Mouse (Mus musculus) spleen, adult 2 months (tissue): ENCODE measurements around the gene Zfp628. TPM values are rescaled to one million over a fixed set of nuclear protein-coding genes. Genes with fewer than 3 reads are reported as not detected.

Experiments used
- DNase-seq, 2 experiments: peaks; one replicate each; pipeline versions ENCODE4 v3.0.0 to v3.0.0-alpha.2; 2012 to 2021; ENCODE audit warnings: low spot score in 2 of 2, low read depth in 1 of 2
- H3K27ac ChIP-seq: fragments of 200-500 bp; 2 replicates; pipeline ENCODE4 v1.5.1; 2012; ENCODE audit warnings: low read length, inconsistent platforms; ENCODE audit not compliant: insufficient read depth
- H3K27me3 ChIP-seq: fragments of 200-500 bp; 2 replicates; pipeline ENCODE4 v1.6.1; 2012; ENCODE audit warnings: mild to moderate bottlenecking, moderate library complexity, low read length, inconsistent platforms; ENCODE audit not compliant: control insufficient read depth, insufficient read depth
- H3K36me3 ChIP-seq: fragments of 200-500 bp; 2 replicates; pipeline ENCODE4 v1.6.1; 2012; ENCODE audit warnings: mild to moderate bottlenecking, low read length, inconsistent platforms; ENCODE audit not compliant: control insufficient read depth, insufficient read depth
- H3K4me1 ChIP-seq: fragments of 200-500 bp; 2 replicates; pipeline ENCODE4 v1.6.1; 2011; ENCODE audit warnings: inconsistent platforms; ENCODE audit not compliant: control insufficient read depth, insufficient read depth, insufficient read length
- H3K4me3 ChIP-seq: fragments of 200-500 bp; 2 replicates; pipeline ENCODE4 v1.5.1; 2011; ENCODE audit warnings: mild to moderate bottlenecking, inconsistent platforms; ENCODE audit not compliant: insufficient read depth, insufficient read length; ENCODE audit errors: extremely low read depth
- CTCF ChIP-seq: fragments of 200-500 bp; IDR thresholded peaks from 2 replicates; pipeline ENCODE4 v1.5.1; 2011; ENCODE audit warnings: mild to moderate bottlenecking, inconsistent platforms; ENCODE audit not compliant: insufficient read depth, insufficient read length, insufficient replicate concordance; ENCODE audit errors: extremely low read depth
- POLR2A ChIP-seq: fragments of 200-500 bp; IDR thresholded peaks from 2 replicates; pipeline ENCODE4 v1.6.1; 2011; ENCODE audit warnings: low read depth, low read length, inconsistent platforms
- WGBS: fragments of 180-500 bp; shearing (Covaris S2); methylation state at CpG from one replicate; pipeline ENCODE4 v1.1.7; 2018; 5-methylcytosine and 5-hydroxymethylcytosine counted together
- polyA plus RNA-seq: library from polyadenylated mRNA; depleted of rRNA; stranded (reverse); fragments of >200 nt; gene quantifications from 2 replicates; pipeline ENCODE4 v1.2.3, GENCODE M21; 2012; rRNA removed

Zfp628 gene
- polyA plus RNA-seq, 1 experiment, result 19.2 TPM

- H3K36me3 ChIP-seq, result no peaks in the 10 kb centered on the region
- whole genome bisulfite sequencing, result 85% methylated on average over 19 of the region's 19 CpGs
Observed at GRCm38 (mm10) chr7:4950561-4951342, 35.7 kb downstream of the Zfp628 start.

GRCm38 (mm10) chr7:4953815-4954445, 38.9 kb downstream of the Zfp628 start:
- H3K4me3 ChIP-seq, result no peak overlapping the region
- DNase-seq, result no peak
- H3K36me3 ChIP-seq, result no peaks in the 10 kb centered on the region
- WGBS, result 71% methylated on average over 10 of the region's 10 CpGs
- TF ChIP-seq POLR2A, result no peak
- no peak for TF ChIP-seq CTCF
- no peaks in the 10 kb centered on the region for H3K27me3 ChIP-seq
- peaks cover 2% of the 10 kb centered on the region; the same call in 1 of the 2 replicates for H3K4me1 ChIP-seq
- no peak overlapping the region for H3K27ac ChIP-seq

More at GRCm38 (mm10) chr7:4950561-4951342, 35.7 kb downstream of the Zfp628 start:
- H3K27ac ChIP-seq, result no peak overlapping the region
- TF ChIP-seq POLR2A, result no peak
- no peak for TF ChIP-seq CTCF
- no peak overlapping the region for H3K4me3 ChIP-seq
- DNase-seq, result no peak
- no peaks in the 10 kb centered on the region for H3K27me3 ChIP-seq
- H3K4me1 ChIP-seq, result peaks cover 2% of the 10 kb centered on the region; the same call in 1 of the 2 replicates

GRCm38 (mm10) chr7:4957361-4957760, 42.3 kb downstream of the Zfp628 start:
- no peak for DNase-seq
- H3K27ac ChIP-seq, result no peak overlapping the region
- H3K4me1 ChIP-seq, result no peaks in the 10 kb centered on the region
- H3K27me3 ChIP-seq, result no peaks in the 10 kb centered on the region
- H3K4me3 ChIP-seq, result no peak overlapping the region
- no peaks in the 10 kb centered on the region for H3K36me3 ChIP-seq
- TF ChIP-seq CTCF (no peak), POLR2A (no peak)
- WGBS, result 80% methylated on average over 10 of the region's 10 CpGs

- no peaks in the 10 kb centered on the region for H3K27me3 ChIP-seq
- no peaks in the 10 kb centered on the region; the same call in 1 of the 2 replicates for H3K4me1 ChIP-seq
- 68% methylated on average over 5 of the region's 5 CpGs for WGBS
- TF ChIP-seq POLR2A, result no peak
- no peak for TF ChIP-seq CTCF
- H3K27ac ChIP-seq, result no peak overlapping the region
- no peak for DNase-seq
- H3K36me3 ChIP-seq, result no peaks in the 10 kb centered on the region
- H3K4me3 ChIP-seq, result no peak overlapping the region
Observed at GRCm38 (mm10) chr7:4963527-4963926, 48.5 kb downstream of the Zfp628 start.

- Histone ChIP-seq H3K27ac (no peak within 1 kb of the TSS), H3K4me3 (no peak within 1 kb of the TSS), H3K4me1 (no peaks in the 10 kb centered on the region; the same call in 1 of the 2 replicates), H3K27me3 (no peaks in the 10 kb centered on the region), H3K36me3 (no peaks in the 10 kb centered on the region)
- peak; percentile 41 to 71 for DNase-seq
- TF ChIP-seq POLR2A (no peak), CTCF (peak; percentile 73)
- WGBS, result 5% methylated on average over 10 of the region's 10 CpGs
Observed at GRCm38 (mm10) chr7:4964272-4964671, 49.3 kb downstream of the Zfp628 start, which contains the start of gene Sbk2. TSS of gene Sbk2 (minus strand) at chr7:4964406.

- H3K4me1 ChIP-seq, result no peaks in the 10 kb centered on the region; the same call in 1 of the 2 replicates
- H3K27me3 ChIP-seq, result no peaks in the 10 kb centered on the region
- H3K36me3 ChIP-seq, result no peaks in the 10 kb centered on the region
- no peak for DNase-seq
- TF ChIP-seq CTCF (no peak), POLR2A (no peak)
- H3K27ac ChIP-seq, result no peak overlapping the region
- 73% methylated on average over 5 of the region's 5 CpGs for WGBS
- H3K4me3 ChIP-seq, result no peak overlapping the region
Observed at GRCm38 (mm10) chr7:4964988-4965387, 50.0 kb downstream of the Zfp628 start.

- DNase-seq, result no peak
- TF ChIP-seq CTCF (no peak), POLR2A (no peak)
- no peak within 1 kb of the TSS for H3K27ac ChIP-seq
- WGBS, result 44% methylated on average over 6 of the region's 6 CpGs
- H3K4me1 ChIP-seq, result no peaks in the 10 kb centered on the region
- H3K36me3 ChIP-seq, result no peaks in the 10 kb centered on the region
- no peak within 1 kb of the TSS for H3K4me3 ChIP-seq
- no peaks in the 10 kb centered on the region for H3K27me3 ChIP-seq
Observed at GRCm38 (mm10) chr7:4971068-4971467, 56.1 kb downstream of the Zfp628 start, which contains the start of gene Sbk3. TSS of gene Sbk3 (minus strand) at chr7:4971168.

Other genes starting within 250 kb of the Zfp628 start
- 32.2 and 37.3 TPM in 2 replicates for gene Hspbp1, start 230.1 kb upstream of the Zfp628 start, polyA plus RNA-seq
- gene Brsk1, start 224.6 kb upstream of the Zfp628 start, polyA plus RNA-seq, result 0.84 and 1.3 TPM in 2 replicates
- 3.8 and 3.9 TPM in 2 replicates for gene Tmem150b, start 190.0 kb upstream of the Zfp628 start, polyA plus RNA-seq
- 105 and 138 TPM in 2 replicates for gene Kmt5c, start 175.1 kb upstream of the Zfp628 start, polyA plus RNA-seq
- gene Cox6b2, start 162.1 kb upstream of the Zfp628 start, polyA plus RNA-seq, result 14.5 and 44.8 TPM in 2 replicates
- gene Fam71e2, start 143.9 kb upstream of the Zfp628 start, polyA plus RNA-seq, result not detected in 2 replicates
- 0.09 and 0.23 TPM in 2 replicates for gene Il11, start 132.4 kb upstream of the Zfp628 start, polyA plus RNA-seq
- not detected in 2 replicates for gene Tmem190, start 132.3 kb upstream of the Zfp628 start, polyA plus RNA-seq
- 17.5 and 34.9 TPM in 2 replicates for gene Tmem238, start 125.6 kb upstream of the Zfp628 start, polyA plus RNA-seq
- 316 and 418 TPM in 2 replicates for gene Rpl28, start 122.3 kb upstream of the Zfp628 start, polyA plus RNA-seq
- 167 and 175 TPM in 2 replicates for gene Ube2s, start 102.6 kb upstream of the Zfp628 start, polyA plus RNA-seq
- 0.16 and 0.23 TPM in 2 replicates for gene Shisa7, start 70.5 kb upstream of the Zfp628 start, polyA plus RNA-seq
- 7.2 and 12.1 TPM in 2 replicates for gene Isoc2b, start 45.0 kb upstream of the Zfp628 start, polyA plus RNA-seq
- 14.5 and 15.3 TPM in 2 replicates for gene Isoc2a, start 38.1 kb upstream of the Zfp628 start, polyA plus RNA-seq
- gene Gm36210, start 8.7 kb upstream of the Zfp628 start, polyA plus RNA-seq, result 0.08 TPM in 1 of 2 replicates, not detected in the other
- 2.8 and 3.2 TPM in 2 replicates for gene Nat14, start 6.8 kb downstream of the Zfp628 start, polyA plus RNA-seq
- 1.7 and 1.8 TPM in 2 replicates for gene Ssc5d, start 10.6 kb downstream of the Zfp628 start, polyA plus RNA-seq
- 1.9 TPM in 2 replicates for gene Sbk2, start 49.2 kb downstream of the Zfp628 start, polyA plus RNA-seq
- 0.05 and 0.06 TPM in 2 replicates for gene Sbk3, start 56.0 kb downstream of the Zfp628 start, polyA plus RNA-seq
- gene Zfp579, start 80.9 kb downstream of the Zfp628 start, polyA plus RNA-seq, result 30.2 and 39.9 TPM in 2 replicates
- 24.2 and 32.0 TPM in 2 replicates for gene Zfp524, start 99.2 kb downstream of the Zfp628 start, polyA plus RNA-seq
- 26.8 and 33.2 TPM in 2 replicates for gene Fiz1, start 99.5 kb downstream of the Zfp628 start, polyA plus RNA-seq
- 0.12 TPM in 1 of 2 replicates, not detected in the other for gene Gm44973, start 100.3 kb downstream of the Zfp628 start, polyA plus RNA-seq
- gene Zfp865, start 105.2 kb downstream of the Zfp628 start, polyA plus RNA-seq, result 47.9 and 58.4 TPM in 2 replicates
- gene Ccdc106, start 105.3 kb downstream of the Zfp628 start, polyA plus RNA-seq, result 0.43 and 0.54 TPM in 2 replicates
- not detected in 2 replicates for gene 4632433K11Rik, start 118.9 kb downstream of the Zfp628 start, polyA plus RNA-seq
- gene Zfp784, start 123.2 kb downstream of the Zfp628 start, polyA plus RNA-seq, result 4.2 and 5.4 TPM in 2 replicates
- 12.7 and 24.9 TPM in 2 replicates for gene Zfp580, start 136.3 kb downstream of the Zfp628 start, polyA plus RNA-seq
- gene U2af2, start 146.9 kb downstream of the Zfp628 start, polyA plus RNA-seq, result 210 and 216 TPM in 2 replicates
- gene Epn1, start 165.0 kb downstream of the Zfp628 start, polyA plus RNA-seq, result 196 and 257 TPM in 2 replicates
- not detected in 2 replicates for gene Rfpl4, start 201.7 kb downstream of the Zfp628 start, polyA plus RNA-seq
- gene Rasl2-9, start 210.7 kb downstream of the Zfp628 start, polyA plus RNA-seq, result 0.21 and 0.43 TPM in 2 replicates
- gene Vmn1r55, start 234.5 kb downstream of the Zfp628 start, polyA plus RNA-seq, result not detected in 2 replicates